Mouse (Mus musculus): ENCODE measurements around the gene Crygc. TPM values are rescaled to one million over a fixed set of nuclear protein-coding genes. Genes with fewer than 3 reads are reported as not detected.

Crygc gene
- not detected in 2 replicates for polyA plus RNA-seq (2012; ENCODE audit: low replicate concordance)

GRCm38 (mm10) chr1:65073589-65073988, at the start of gene Crygc:
Crygc (minus strand) TSS chr1:65073689.

GRCm38 (mm10) chr1:65122574-65123372, 49.3 kb upstream of the Crygc start, which contains the start of gene D630023F18Rik:
D630023F18Rik (minus strand) TSS chr1:65123214.

GRCm38 (mm10) chr1:65119438-65119837, 45.9 kb upstream of the Crygc start, which contains the start of gene Gm28845:
Gm28845 (minus strand) TSS chr1:65119558.

GRCm38 (mm10) chr1:65103273-65103672, 29.8 kb upstream of the Crygc start, which contains the start of gene Cryga:
Cryga (minus strand) TSS chr1:65103373.

GRCm38 (mm10) chr1:65082188-65082587, 8.7 kb upstream of the Crygc start, which contains the start of gene Crygb:
Crygb (minus strand) TSS chr1:65082288.

GRCm38 (mm10) chr1:65063352-65063751, 10.1 kb downstream of the Crygc start, which contains the start of gene Crygd:
Crygd (minus strand) TSS chr1:65063452.

GRCm38 (mm10) chr1:65050952-65051351, 22.5 kb downstream of the Crygc start, which contains the start of gene Cryge:
Cryge (minus strand) TSS chr1:65051149.

GRCm38 (mm10) chr1:65032641-65033040, 40.8 kb downstream of the Crygc start, which contains the start of gene Akr1cl:
Akr1cl (minus strand) TSS chr1:65032759.

Other genes with a start within 250 kb of the Crygc start
- 8.9 and 9.9 TPM in 2 replicates for gene Plekhm3, start 116.9 kb downstream of the Crygc start, polyA plus RNA-seq (2012; ENCODE audit: low replicate concordance)
- gene Akr1cl, start 40.9 kb downstream of the Crygc start, polyA plus RNA-seq (2012; ENCODE audit: low replicate concordance), result not detected in 2 replicates
- not detected in 2 replicates for gene Cryge, start 22.5 kb downstream of the Crygc start, polyA plus RNA-seq (2012; ENCODE audit: low replicate concordance)
- not detected in 2 replicates for gene Crygd, start 10.2 kb downstream of the Crygc start, polyA plus RNA-seq (2012; ENCODE audit: low replicate concordance)
- gene Crygb, start 8.6 kb upstream of the Crygc start, polyA plus RNA-seq (2012; ENCODE audit: low replicate concordance), result not detected in 2 replicates
- gene Cryga, start 29.7 kb upstream of the Crygc start, polyA plus RNA-seq (2012; ENCODE audit: low replicate concordance), result not detected in 2 replicates
- gene Gm28845, start 45.9 kb upstream of the Crygc start, polyA plus RNA-seq (2012; ENCODE audit: low replicate concordance), result not detected in 2 replicates
- gene D630023F18Rik, start 49.5 kb upstream of the Crygc start, polyA plus RNA-seq (2012; ENCODE audit: low replicate concordance), result not detected in 2 replicates
- 0.74 and 1.7 TPM in 2 replicates for gene Idh1, start 112.8 kb upstream of the Crygc start, polyA plus RNA-seq (2012; ENCODE audit: low replicate concordance)
- 21.7 and 39.1 TPM in 2 replicates for gene Pikfyve, start 113.0 kb upstream of the Crygc start, polyA plus RNA-seq (2012; ENCODE audit: low replicate concordance)
- gene Pth2r, start 208.4 kb upstream of the Crygc start, polyA plus RNA-seq (2012; ENCODE audit: low replicate concordance), result not detected in 2 replicates